Mouse (Mus musculus): ENCODE results near the gene Amd1. TPM values are rescaled to one million over a fixed set of nuclear protein-coding genes. Genes with fewer than 3 reads are reported as not detected.
A peak's percentile ranks its signal among the peaks of the same experiment; 100 is the strongest.

Gene Amd1
- polyA plus RNA-seq, 1 experiment: 50.5 TPM

GRCm38 (mm10) chr10:40330262-40330661 is 28.3 kb upstream of the Amd1 start:
- no peak for TF ChIP-seq CTCF (IDR thresholded peaks at IDR 0.05; ENCODE audit: borderline replicate concordance, extremely low read depth, insufficient read depth, insufficient read length)
- no peak for TF ChIP-seq POLR2A (IDR thresholded peaks at IDR 0.05; ENCODE audit: borderline replicate concordance, extremely low read depth, insufficient read depth, insufficient read length, poor library complexity, severe bottlenecking)

GRCm38 (mm10) chr10:40328004-40328551 is 26.1 kb upstream of the Amd1 start:
- no peak for DNase-seq (ENCODE audit: low read depth)
- no peak for TF ChIP-seq CTCF (IDR thresholded peaks at IDR 0.05; ENCODE audit: borderline replicate concordance, extremely low read depth, insufficient read depth, insufficient read length)

More at GRCm38 (mm10) chr10:40330262-40330661, 28.3 kb upstream of the Amd1 start:
- no peak for DNase-seq (ENCODE audit: low read depth)

- DNase-seq (ENCODE audit: low read depth): no peak
- no peak for TF ChIP-seq CTCF (IDR thresholded peaks at IDR 0.05; ENCODE audit: borderline replicate concordance, extremely low read depth, insufficient read depth, insufficient read length)
- no peak for TF ChIP-seq POLR2A (IDR thresholded peaks at IDR 0.05; ENCODE audit: borderline replicate concordance, extremely low read depth, insufficient read depth, insufficient read length, poor library complexity, severe bottlenecking)
These were observed 18.3 kb upstream of the Amd1 start for GRCm38 (mm10) chr10:40320306-40320705.

- DNase-seq (ENCODE audit: low read depth): no peak
- no peak for TF ChIP-seq CTCF (IDR thresholded peaks at IDR 0.05; ENCODE audit: borderline replicate concordance, extremely low read depth, insufficient read depth, insufficient read length)
These were observed 15.0 kb upstream of the Amd1 start for GRCm38 (mm10) chr10:40316841-40317585.

GRCm38 (mm10) chr10:40312781-40313180 is 10.8 kb upstream of the Amd1 start:
- no peak for TF ChIP-seq POLR2A (IDR thresholded peaks at IDR 0.05; ENCODE audit: borderline replicate concordance, extremely low read depth, insufficient read depth, insufficient read length, poor library complexity, severe bottlenecking)
- no peak for TF ChIP-seq CTCF (IDR thresholded peaks at IDR 0.05; ENCODE audit: borderline replicate concordance, extremely low read depth, insufficient read depth, insufficient read length)
- no peak for DNase-seq (ENCODE audit: low read depth)

GRCm38 (mm10) chr10:40309884-40310635 is 8.1 kb upstream of the Amd1 start:
- DNase-seq (ENCODE audit: low read depth): peak; percentile 18

GRCm38 (mm10) chr10:40307826-40308583 is 6.0 kb upstream of the Amd1 start:
- no peak for DNase-seq (ENCODE audit: low read depth)
- no peak for TF ChIP-seq CTCF (IDR thresholded peaks at IDR 0.05; ENCODE audit: borderline replicate concordance, extremely low read depth, insufficient read depth, insufficient read length)
- no peak for TF ChIP-seq POLR2A (IDR thresholded peaks at IDR 0.05; ENCODE audit: borderline replicate concordance, extremely low read depth, insufficient read depth, insufficient read length, poor library complexity, severe bottlenecking)

More at GRCm38 (mm10) chr10:40309884-40310635, 8.1 kb upstream of the Amd1 start:
- TF ChIP-seq CTCF (IDR thresholded peaks at IDR 0.05; ENCODE audit: borderline replicate concordance, extremely low read depth, insufficient read depth, insufficient read length) (no peak), POLR2A (IDR thresholded peaks at IDR 0.05; ENCODE audit: borderline replicate concordance, extremely low read depth, insufficient read depth, insufficient read length, poor library complexity, severe bottlenecking) (no peak)

GRCm38 (mm10) chr10:40305989-40306388 is 4.0 kb upstream of the Amd1 start:
- TF ChIP-seq CTCF (IDR thresholded peaks at IDR 0.05; ENCODE audit: borderline replicate concordance, extremely low read depth, insufficient read depth, insufficient read length) (no peak), POLR2A (IDR thresholded peaks at IDR 0.05; ENCODE audit: borderline replicate concordance, extremely low read depth, insufficient read depth, insufficient read length, poor library complexity, severe bottlenecking) (no peak)
- DNase-seq (ENCODE audit: low read depth): no peak

GRCm38 (mm10) chr10:40301181-40302075 is 558 bp downstream of the Amd1 start:
- peak; percentile 50 for DNase-seq (ENCODE audit: low read depth)

- DNase-seq (ENCODE audit: low read depth): peak; percentile 96
- TF ChIP-seq POLR2A (IDR thresholded peaks at IDR 0.05; ENCODE audit: borderline replicate concordance, extremely low read depth, insufficient read depth, insufficient read length, poor library complexity, severe bottlenecking) (peak; percentile 24; the same call in 1 of the 2 replicates), CTCF (IDR thresholded peaks at IDR 0.05; ENCODE audit: borderline replicate concordance, extremely low read depth, insufficient read depth, insufficient read length) (no peak)
These were observed 1.3 kb downstream of the Amd1 start for GRCm38 (mm10) chr10:40300648-40301171.

All from brain, embryonic 14.5 days (tissue).